Mouse (Mus musculus) heart, postnatal 0 days (tissue): ENCODE measurements around the gene Fam172a.

Experiments used
- CTCF ChIP-seq: IDR thresholded peaks from 2 replicates; pipeline ENCODE4 v1.5.1; 2016; ENCODE audit warnings: antibody characterized with exemption, control low read depth, low read depth
- EP300 ChIP-seq: IDR thresholded peaks from 2 replicates; pipeline ENCODE4 v1.6.1; 2016; ENCODE audit warnings: antibody characterized with exemption, low read depth

DNA sequence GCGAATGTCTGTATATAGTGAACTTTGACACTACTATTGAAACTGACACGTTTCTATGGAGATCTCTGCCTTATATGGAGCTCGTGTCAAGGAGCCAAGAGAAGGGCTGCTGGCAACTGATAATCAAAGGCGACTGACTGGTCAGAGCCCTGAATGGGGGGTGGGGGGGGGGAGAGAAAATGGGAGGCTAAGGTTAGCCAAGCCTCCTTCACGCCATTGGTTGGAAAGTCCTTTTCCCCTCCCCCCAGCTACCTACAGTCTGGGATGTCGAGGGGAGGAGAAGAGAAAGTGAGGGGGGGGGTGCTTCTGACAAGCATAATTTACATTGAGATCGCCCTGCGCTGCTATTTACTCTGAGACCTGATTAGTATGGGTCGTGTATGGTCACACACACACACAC lies 498.6 kb downstream of the Fam172a start:
- no peak for TF ChIP-seq CTCF
- TF ChIP-seq EP300 = no peak
